Mouse (Mus musculus): ENCODE data around the gene Large1.
A peak's percentile ranks its signal among the peaks of the same experiment; 100 is the strongest.
"Not testable (repeated sequence)": the region's sequence is repeated elsewhere in the genome, so short reads cannot be mapped to it uniquely, and the experiment has no call there.

The Large1 gene

GRCm38 (mm10) chr8:73178434-73178833, 174.9 kb downstream of the Large1 start:
- DNase-seq (ENCODE audit: low read depth, low spot score) = peak; percentile 63

- DNase-seq (ENCODE audit: low read depth, low spot score) = no peak
Observed at GRCm38 (mm10) chr8:73172661-73173060, 180.7 kb downstream of the Large1 start.

GRCm38 (mm10) chr8:73161994-73162393, 191.3 kb downstream of the Large1 start:
- no peak for DNase-seq (ENCODE audit: low read depth, low spot score)

GRCm38 (mm10) chr8:73161564-73161963, 191.8 kb downstream of the Large1 start:
- DNase-seq (ENCODE audit: low read depth, low spot score) = no peak

GRCm38 (mm10) chr8:73160945-73161344, 192.4 kb downstream of the Large1 start:
- no peak for DNase-seq (ENCODE audit: low read depth, low spot score)

GRCm38 (mm10) chr8:73147236-73147635, 206.1 kb downstream of the Large1 start:
- DNase-seq (ENCODE audit: low read depth, low spot score) = no peak

- DNase-seq (ENCODE audit: low read depth, low spot score) = peak; percentile 38
Observed at GRCm38 (mm10) chr8:73142660-73143395, 210.5 kb downstream of the Large1 start.

GRCm38 (mm10) chr8:73135397-73135796, 217.9 kb downstream of the Large1 start:
- peak; percentile 9 for DNase-seq (ENCODE audit: low read depth, low spot score)

- DNase-seq (ENCODE audit: low read depth, low spot score) = no peak
Observed at GRCm38 (mm10) chr8:73132080-73132479, 221.3 kb downstream of the Large1 start.

GRCm38 (mm10) chr8:73123864-73124499, 229.4 kb downstream of the Large1 start:
- no peak for DNase-seq (ENCODE audit: low read depth, low spot score)

GRCm38 (mm10) chr8:73112332-73112895, 240.9 kb downstream of the Large1 start:
- DNase-seq (ENCODE audit: low read depth, low spot score) = no peak

- peak; percentile 72 for DNase-seq (ENCODE audit: low read depth, low spot score)
Observed at GRCm38 (mm10) chr8:73104089-73104488, 249.3 kb downstream of the Large1 start.

- DNase-seq (ENCODE audit: low read depth, low spot score) = no peak
Observed at GRCm38 (mm10) chr8:73101069-73101468, 252.3 kb downstream of the Large1 start.

- DNase-seq (ENCODE audit: low read depth, low spot score) = not testable (repeated sequence)
Observed at GRCm38 (mm10) chr8:73100607-73101006, 252.7 kb downstream of the Large1 start.

GRCm38 (mm10) chr8:73099542-73099941, 253.8 kb downstream of the Large1 start:
- peak; percentile 5 for DNase-seq (ENCODE audit: low read depth, low spot score)

- DNase-seq (ENCODE audit: low read depth, low spot score) = no peak
Observed at GRCm38 (mm10) chr8:73096952-73097351, 256.4 kb downstream of the Large1 start.

- DNase-seq (ENCODE audit: low read depth, low spot score) = not testable (repeated sequence)
Observed at GRCm38 (mm10) chr8:73077746-73078145, 275.6 kb downstream of the Large1 start.

- no peak for DNase-seq (ENCODE audit: low read depth, low spot score)
Observed at GRCm38 (mm10) chr8:73061410-73061809, 291.9 kb downstream of the Large1 start.

- no peak for DNase-seq (ENCODE audit: low read depth, low spot score)
Observed at GRCm38 (mm10) chr8:73054726-73055125, 298.6 kb downstream of the Large1 start.

GRCm38 (mm10) chr8:73053878-73054277, 299.5 kb downstream of the Large1 start:
- no peak for DNase-seq (ENCODE audit: low read depth, low spot score)

- no peak for DNase-seq (ENCODE audit: low read depth, low spot score)
Observed at GRCm38 (mm10) chr8:73052414-73052813, 300.9 kb downstream of the Large1 start.

GRCm38 (mm10) chr8:73048136-73048535, 305.2 kb downstream of the Large1 start:
- no peak for DNase-seq (ENCODE audit: low read depth, low spot score)

GRCm38 (mm10) chr8:73029787-73030186, 323.6 kb downstream of the Large1 start:
- peak; percentile 64 for DNase-seq (ENCODE audit: low read depth, low spot score)

All from R1 (cell line).